Mouse (Mus musculus) lung, embryonic 14.5 days (tissue): ENCODE data around the gene Sema5a. TPM values are rescaled to one million over a fixed set of nuclear protein-coding genes. Genes with fewer than 3 reads are reported as not detected.
"Not testable (repeated sequence)": the region's sequence is repeated elsewhere in the genome, so short reads cannot be mapped to it uniquely, and the experiment has no call there.

Experiments used
- ATAC-seq: fragments of 200-750 bp; cut with Nextera tagmentation; 2 replicates; pipeline ENCODE4 v1.8.0; 2017; ENCODE audit warnings: mild to moderate bottlenecking, moderate TSS enrichment, moderate library complexity; ENCODE audit not compliant: insufficient read depth
- DNase-seq: peaks from one replicate; pipeline ENCODE4 v3.0.0-alpha.2; 2015
- H3K27ac ChIP-seq: fragments of 300-500 bp; sonication (generic); 2 replicates; pipeline ENCODE4 v1.5.1; 2014; ENCODE audit warnings: low read depth, mild to moderate bottlenecking, moderate library complexity
- H3K27me3 ChIP-seq: fragments of 300-500 bp; sonication (generic); 2 replicates; pipeline ENCODE4 v1.6.1; 2014; ENCODE audit warnings: low read length, control low read depth; ENCODE audit not compliant: insufficient read depth
- H3K36me3 ChIP-seq: fragments of 300-500 bp; sonication (generic); 2 replicates; pipeline ENCODE4 v1.6.1; 2014; ENCODE audit warnings: control low read depth; ENCODE audit not compliant: insufficient read depth
- H3K4me1 ChIP-seq: fragments of 300-500 bp; sonication (generic); 2 replicates; pipeline ENCODE4 v1.6.1; 2014; ENCODE audit warnings: antibody characterized with exemption, control low read depth; ENCODE audit not compliant: insufficient read depth
- H3K4me2 ChIP-seq: fragments of 300-500 bp; sonication (generic); 2 replicates; pipeline ENCODE4 v1.6.1; 2014; ENCODE audit warnings: mild to moderate bottlenecking
- H3K4me3 ChIP-seq: fragments of 300-500 bp; sonication (generic); 2 replicates; pipeline ENCODE4 v1.5.1; 2014; ENCODE audit warnings: low read depth, low read length
- H3K9ac ChIP-seq: fragments of 300-500 bp; sonication (generic); 2 replicates; pipeline ENCODE4 v1.6.1; 2014
- H3K9me3 ChIP-seq: fragments of 300-500 bp; sonication (generic); 2 replicates; pipeline ENCODE4 v1.6.1; 2016; ENCODE audit warnings: low read depth, low read length, control low read depth
- CTCF ChIP-seq: IDR thresholded peaks from 2 replicates; pipeline ENCODE4 v1.5.1; 2016; ENCODE audit warnings: antibody characterized with exemption, low read depth
- WGBS: fragments of 180-500 bp; shearing (Covaris S2); extraction: QIAGEN DNeasy Blood & Tissue Kit; methylation state at CpG from one replicate; pipeline ENCODE4 v1.1.7; 2014; 5-methylcytosine and 5-hydroxymethylcytosine counted together
- polyA plus RNA-seq: library from polyadenylated mRNA; unstranded; fragments of >200 nt; fragmentation: Nextera tagmentation; extraction: Ambion mirVana; gene quantifications from 2 replicates; pipeline ENCODE4 v1.2.1, GENCODE M21; 2014

Sema5a gene
- 16.3 and 17.9 TPM in 2 replicates for polyA plus RNA-seq

DNA sequence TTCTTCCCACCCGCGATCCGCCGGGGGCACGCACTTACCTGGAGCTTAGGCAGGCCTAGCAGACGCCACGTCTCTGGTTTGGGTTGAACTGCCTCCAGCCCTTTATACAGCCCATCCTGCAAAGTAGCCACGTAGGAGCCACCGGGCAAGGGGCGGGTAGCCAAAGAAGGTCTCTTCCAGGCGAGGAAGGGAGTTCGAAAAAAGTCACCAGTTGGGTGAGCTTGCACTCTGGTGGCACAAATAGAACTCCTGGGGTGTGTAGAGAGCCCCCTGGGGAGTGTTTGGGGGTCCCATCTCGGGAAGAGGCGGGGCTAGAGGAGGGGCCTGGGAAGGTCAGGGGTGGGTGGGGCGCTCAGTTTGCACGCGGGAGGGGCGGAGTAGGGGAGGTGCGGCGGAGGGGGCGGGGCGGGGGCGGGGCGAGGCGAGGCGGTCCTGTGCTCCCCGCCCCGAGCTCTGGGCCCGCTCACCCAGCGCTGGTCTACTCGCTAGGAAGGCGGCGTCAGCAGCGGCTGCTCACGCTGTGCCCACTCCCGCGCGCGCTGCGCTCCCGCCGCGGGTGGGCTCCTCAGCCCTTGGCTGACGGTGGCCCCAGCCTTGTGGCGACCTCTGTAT lies at the start of gene Sema5a:
Sema5a (plus strand) TSS at position 467 of the 612 bp plus-strand sequence.
- Histone ChIP-seq H3K27ac (peak within 1 kb of the TSS; percentile 89), H3K27me3 (no peaks in the 10 kb centered on the region), H3K9me3 (no peaks in the 10 kb centered on the region), H3K4me3 (peak within 1 kb of the TSS; percentile 68), H3K4me2 (peak within 1 kb of the TSS; percentile 95), H3K4me1 (0 out of 2 replicates have a peak, but pooled peaks cover 4% of the 10 kb centered on the region), H3K36me3 (peaks cover 11% of the 10 kb centered on the region), H3K9ac (peak within 1 kb of the TSS; percentile 69)
- DNase-seq (peak; percentile 89), ATAC-seq (peak; percentile 94)
- TF ChIP-seq CTCF: 0 out of 2 replicates have a peak, but pooled peaks have one; percentile 17
- under 1% methylated on average over 24 of the region's 45 CpGs for WGBS

DNA sequence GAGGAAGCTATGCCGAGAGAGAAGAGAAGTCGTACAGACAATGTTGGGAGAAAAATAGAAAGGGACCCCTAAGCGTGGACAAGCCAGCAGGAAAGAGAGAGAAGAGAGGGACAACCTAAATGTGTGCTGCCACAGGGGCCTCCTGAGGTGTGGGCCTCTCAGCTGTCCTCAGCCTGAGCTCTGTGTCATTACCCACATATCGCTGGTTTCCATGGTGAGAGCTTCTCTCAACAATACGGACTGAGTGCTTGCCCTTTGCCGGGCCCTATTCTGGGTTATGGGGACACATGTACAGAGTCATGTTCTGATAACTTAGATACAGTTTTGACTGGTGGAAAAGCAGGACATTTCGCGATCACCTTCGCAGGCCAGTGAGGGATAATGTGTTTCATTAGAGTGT lies 46.5 kb upstream of the Sema5a start:
- no peak for TF ChIP-seq CTCF
- Histone ChIP-seq H3K4me2 (no peak overlapping the region), H3K9me3 (no peaks in the 10 kb centered on the region), H3K36me3 (no peaks in the 10 kb centered on the region), H3K4me3 (no peak overlapping the region), H3K27me3 (no peaks in the 10 kb centered on the region), H3K27ac (no peak overlapping the region), H3K9ac (no peak overlapping the region), H3K4me1 (peaks cover 4% of the 10 kb centered on the region; the same call in 1 of the 2 replicates)
- 61% methylated on average over 9 of the region's 9 CpGs for WGBS
- DNase-seq (no peak), ATAC-seq (no peak; the same call in 1 of the 2 replicates)

- 45% methylated on average over 5 of the region's 5 CpGs for WGBS
Measured at GRCm38 (mm10) chr15:32198561-32198960, 46.0 kb upstream of the Sema5a start.

GRCm38 (mm10) chr15:32203242-32203641 lies 41.4 kb upstream of the Sema5a start:
- Histone ChIP-seq H3K4me2 (no peak overlapping the region), H3K27me3 (no peaks in the 10 kb centered on the region), H3K9ac (no peak overlapping the region), H3K36me3 (no peaks in the 10 kb centered on the region), H3K4me1 (no peaks in the 10 kb centered on the region), H3K9me3 (no peaks in the 10 kb centered on the region), H3K27ac (no peak overlapping the region), H3K4me3 (no peak overlapping the region)
- ATAC-seq (no peak), DNase-seq (no peak)
- WGBS: 70% methylated on average over 5 of the region's 5 CpGs
- no peak for TF ChIP-seq CTCF

More at GRCm38 (mm10) chr15:32198561-32198960, 46.0 kb upstream of the Sema5a start:
- Histone ChIP-seq H3K4me1 (peaks cover 4% of the 10 kb centered on the region; the same call in 1 of the 2 replicates), H3K36me3 (no peaks in the 10 kb centered on the region), H3K9ac (no peak overlapping the region), H3K9me3 (no peaks in the 10 kb centered on the region), H3K4me3 (no peak overlapping the region), H3K4me2 (no peak overlapping the region), H3K27ac (no peak overlapping the region), H3K27me3 (no peaks in the 10 kb centered on the region)
- ATAC-seq (no peak), DNase-seq (peak; percentile 5)
- TF ChIP-seq CTCF: no peak

DNA sequence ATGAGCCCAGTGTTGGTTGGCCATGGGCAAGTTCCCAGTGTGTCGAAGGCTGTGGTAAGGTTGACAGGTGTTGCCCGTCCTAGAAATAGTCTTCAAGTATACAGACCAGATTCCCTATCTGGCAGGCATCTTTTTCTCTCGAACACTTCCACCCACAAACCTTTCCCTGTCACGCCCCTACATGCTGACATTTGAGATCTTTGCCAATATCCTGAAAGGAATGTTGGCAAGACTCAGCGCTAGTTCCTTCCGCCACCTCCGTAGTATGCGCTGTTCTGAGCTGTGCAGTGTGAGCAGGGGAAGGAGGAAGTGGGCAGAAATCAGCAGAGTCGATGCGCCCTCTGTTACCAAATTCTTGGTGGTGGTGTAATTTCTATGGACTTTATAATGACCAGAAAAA lies 39.7 kb upstream of the Sema5a start:
- Histone ChIP-seq H3K4me3 (no peak overlapping the region), H3K9ac (no peak overlapping the region), H3K4me1 (no peaks in the 10 kb centered on the region), H3K4me2 (no peak overlapping the region), H3K9me3 (no peaks in the 10 kb centered on the region), H3K36me3 (no peaks in the 10 kb centered on the region), H3K27me3 (no peaks in the 10 kb centered on the region), H3K27ac (no peak overlapping the region)
- WGBS: 82% methylated on average over 10 of the region's 10 CpGs
- no peak for TF ChIP-seq CTCF
- no peak for DNase-seq
- no peak for ATAC-seq

DNA sequence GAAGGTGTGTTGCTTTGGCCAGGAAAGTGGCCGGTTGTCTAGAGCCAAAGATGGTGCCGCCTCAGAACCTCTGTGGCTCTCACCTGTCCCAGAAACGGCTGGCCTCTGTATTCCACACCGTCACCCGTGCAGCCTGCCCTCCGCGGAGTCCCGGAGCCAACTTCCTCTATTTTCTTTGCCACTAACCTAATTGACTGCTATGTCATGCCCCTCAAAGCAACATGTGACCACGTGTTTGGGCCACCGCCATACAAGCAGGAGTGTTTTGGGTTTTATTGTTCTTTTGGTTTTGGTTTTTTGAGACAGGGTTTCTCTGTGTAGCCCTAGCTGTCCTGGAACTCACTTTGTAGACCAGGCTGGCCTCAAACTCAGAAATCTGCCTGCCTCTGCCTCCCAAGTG lies 29.9 kb upstream of the Sema5a start:
- H3K27me3 ChIP-seq, H3K4me2 ChIP-seq, H3K9ac ChIP-seq, H3K4me1 ChIP-seq, H3K27ac ChIP-seq, DNase-seq, H3K4me3 ChIP-seq, H3K9me3 ChIP-seq, H3K36me3 ChIP-seq, ATAC-seq: not testable (repeated sequence)
- 90% methylated on average over 10 of the region's 10 CpGs for WGBS

GRCm38 (mm10) chr15:32223028-32223427 lies 21.6 kb upstream of the Sema5a start:
- WGBS: 80% methylated on average over 7 of the region's 7 CpGs
- TF ChIP-seq CTCF: no peak
- no peaks in the 10 kb centered on the region for H3K9me3 ChIP-seq
- H3K27ac ChIP-seq: no peak overlapping the region
- no peak for DNase-seq
- H3K4me1 ChIP-seq: no peaks in the 10 kb centered on the region
- no peak for ATAC-seq
- no peak overlapping the region for H3K9ac ChIP-seq
- H3K27me3 ChIP-seq: no peaks in the 10 kb centered on the region
- no peaks in the 10 kb centered on the region for H3K36me3 ChIP-seq
- H3K4me2 ChIP-seq: no peak overlapping the region
- H3K4me3 ChIP-seq: no peak overlapping the region
